Mouse (Mus musculus) thymus, postnatal 36 days (tissue): Measurements from ENCODE around the gene Ccdc85b.

ENCODE experiments used
- DNase-seq, 2 experiments: peaks; one replicate each; pipeline ENCODE4 v3.0.0; 2022; ENCODE audit warnings: mixed read lengths in 2 of 2

Ccdc85b gene

GRCm38 (mm10) chr19:5455037-5455436 is 2.7 kb downstream of the Ccdc85b start:
- DNase-seq: no peak

GRCm38 (mm10) chr19:5451766-5452165 is 5.9 kb downstream of the Ccdc85b start:
- DNase-seq: no peak

- no peak for DNase-seq
Measured at GRCm38 (mm10) chr19:5449673-5450072, 8.0 kb downstream of the Ccdc85b start.

- no peak for DNase-seq
Measured at GRCm38 (mm10) chr19:5448354-5449150, 9.1 kb downstream of the Ccdc85b start.

GRCm38 (mm10) chr19:5447515-5448353 is 10.0 kb downstream of the Ccdc85b start, which contains the start of gene Fosl1:
Gene Fosl1, plus strand, starts transcription at chr19:5447547.
- peak; percentile 79 to 84 for DNase-seq

GRCm38 (mm10) chr19:5445747-5446146 is 11.9 kb downstream of the Ccdc85b start:
- no peak for DNase-seq

- DNase-seq: no peak
Measured at GRCm38 (mm10) chr19:5444954-5445353, 12.7 kb downstream of the Ccdc85b start.

- no peak for DNase-seq
Measured at GRCm38 (mm10) chr19:5444371-5444908, 13.3 kb downstream of the Ccdc85b start.

GRCm38 (mm10) chr19:5433951-5434350 is 23.7 kb downstream of the Ccdc85b start:
- no peak for DNase-seq

- peak; percentile 72 to 75 for DNase-seq
Measured at GRCm38 (mm10) chr19:5432992-5433852, 24.5 kb downstream of the Ccdc85b start.

GRCm38 (mm10) chr19:5431911-5432464 is 25.7 kb downstream of the Ccdc85b start:
- no peak for DNase-seq

GRCm38 (mm10) chr19:5430408-5430807 is 27.3 kb downstream of the Ccdc85b start:
- peak; percentile 26 to 32 for DNase-seq

- peak in 1 of 2 experiments; percentile 17 for DNase-seq
Measured at GRCm38 (mm10) chr19:5429806-5430205, 27.9 kb downstream of the Ccdc85b start.

GRCm38 (mm10) chr19:5429219-5429618 is 28.5 kb downstream of the Ccdc85b start:
- DNase-seq: no peak

- DNase-seq: peak in 1 of 2 experiments; percentile 19
Measured at GRCm38 (mm10) chr19:5428083-5428482, 29.6 kb downstream of the Ccdc85b start.

GRCm38 (mm10) chr19:5426640-5427290 is 30.9 kb downstream of the Ccdc85b start:
- DNase-seq: peak in 1 of 2 experiments; percentile 34

GRCm38 (mm10) chr19:5425906-5426565 is 31.7 kb downstream of the Ccdc85b start:
- DNase-seq: peak in 1 of 2 experiments; percentile 45

- peak; percentile 94 to 97 for DNase-seq
Measured at GRCm38 (mm10) chr19:5424782-5425741, 32.6 kb downstream of the Ccdc85b start, which contains the start of the genes Drap1 and AI837181. Gene Drap1, minus strand, starts transcription at chr19:5424979. Gene AI837181, plus strand, starts transcription at chr19:5425144.

GRCm38 (mm10) chr19:5424092-5424781 is 33.5 kb downstream of the Ccdc85b start:
- peak; percentile 77 to 85 for DNase-seq
